Mouse (Mus musculus): ENCODE data around the gene Dag1. TPM values are rescaled to one million over a fixed set of nuclear protein-coding genes. Genes with fewer than 3 reads are reported as not detected.

The Dag1 gene
- total RNA-seq, 2 experiments from 2014 or later = 90.4 to 95.2 TPM

GRCm38 (mm10) chr9:108189787-108190679 is 73.7 kb downstream of the Dag1 start, which contains the start of gene Bsn:
TSS of gene Bsn (minus strand) at chr9:108190384.
- peak; percentile 70 to 81 for DNase-seq (ENCODE audit: extremely low spot score in 1 of 2, low spot score in 1 of 2)

GRCm38 (mm10) chr9:108189488-108189786 is 74.3 kb downstream of the Dag1 start:
- DNase-seq (ENCODE audit: extremely low spot score in 1 of 2, low spot score in 1 of 2) = no peak

- no peak for DNase-seq (ENCODE audit: extremely low spot score in 1 of 2, low spot score in 1 of 2)
Measured at GRCm38 (mm10) chr9:108189023-108189422, 74.7 kb downstream of the Dag1 start.

- no peak for DNase-seq (ENCODE audit: extremely low spot score in 1 of 2, low spot score in 1 of 2)
Measured at GRCm38 (mm10) chr9:108188511-108188910, 75.2 kb downstream of the Dag1 start.

- DNase-seq (ENCODE audit: extremely low spot score in 1 of 2, low spot score in 1 of 2) = no peak
Measured at GRCm38 (mm10) chr9:108187616-108188015, 76.1 kb downstream of the Dag1 start.

- no peak for DNase-seq (ENCODE audit: extremely low spot score in 1 of 2, low spot score in 1 of 2)
Measured at GRCm38 (mm10) chr9:108185786-108186185, 78.0 kb downstream of the Dag1 start.

- no peak for DNase-seq (ENCODE audit: extremely low spot score in 1 of 2, low spot score in 1 of 2)
Measured at GRCm38 (mm10) chr9:108183531-108183994, 80.2 kb downstream of the Dag1 start.

GRCm38 (mm10) chr9:108182806-108183506 is 80.8 kb downstream of the Dag1 start:
- no peak for DNase-seq (ENCODE audit: extremely low spot score in 1 of 2, low spot score in 1 of 2)

GRCm38 (mm10) chr9:108178391-108178790 is 85.4 kb downstream of the Dag1 start:
- no peak for DNase-seq (ENCODE audit: extremely low spot score in 1 of 2, low spot score in 1 of 2)

GRCm38 (mm10) chr9:108175116-108175838 is 88.5 kb downstream of the Dag1 start:
- no peak for DNase-seq (ENCODE audit: extremely low spot score in 1 of 2, low spot score in 1 of 2)

GRCm38 (mm10) chr9:108172777-108173350 is 90.9 kb downstream of the Dag1 start:
- DNase-seq (ENCODE audit: extremely low spot score in 1 of 2, low spot score in 1 of 2) = no peak

GRCm38 (mm10) chr9:108169751-108170150 is 94.0 kb downstream of the Dag1 start:
- no peak for DNase-seq (ENCODE audit: extremely low spot score in 1 of 2, low spot score in 1 of 2)

GRCm38 (mm10) chr9:108165143-108165542 is 98.6 kb downstream of the Dag1 start:
- DNase-seq (ENCODE audit: extremely low spot score in 1 of 2, low spot score in 1 of 2) = no peak

- DNase-seq (ENCODE audit: extremely low spot score in 1 of 2, low spot score in 1 of 2) = no peak
Measured at GRCm38 (mm10) chr9:108163646-108164284, 100.0 kb downstream of the Dag1 start.

GRCm38 (mm10) chr9:108157891-108158290 is 105.9 kb downstream of the Dag1 start:
- DNase-seq (ENCODE audit: extremely low spot score in 1 of 2, low spot score in 1 of 2) = no peak

- no peak for DNase-seq (ENCODE audit: extremely low spot score in 1 of 2, low spot score in 1 of 2)
Measured at GRCm38 (mm10) chr9:108157451-108157850, 106.3 kb downstream of the Dag1 start.

GRCm38 (mm10) chr9:108156786-108157185 is 107.0 kb downstream of the Dag1 start:
- no peak for DNase-seq (ENCODE audit: extremely low spot score in 1 of 2, low spot score in 1 of 2)

GRCm38 (mm10) chr9:108154814-108155213 is 108.9 kb downstream of the Dag1 start:
- no peak for DNase-seq (ENCODE audit: extremely low spot score in 1 of 2, low spot score in 1 of 2)

Data from layer of hippocampus, postnatal 25 days (tissue).